Mouse (Mus musculus) cerebellum, postnatal 10 days (tissue): ENCODE results near the gene Gdf3.
"Not testable (repeated sequence)": the region's sequence is repeated elsewhere in the genome, so short reads cannot be mapped to it uniquely, and the experiment has no call there.

Experiments
- DNase-seq, 2 experiments: peaks; one replicate each; pipeline ENCODE4 v3.0.0; 2021; ENCODE audit warnings: mixed read lengths in 2 of 2

Gdf3 gene

GRCm38 (mm10) chr6:122604260-122604659 lies 5.6 kb downstream of the Gdf3 start:
- DNase-seq: no peak

- DNase-seq: no peak
Observed at GRCm38 (mm10) chr6:122602992-122603322, 6.9 kb downstream of the Gdf3 start.

GRCm38 (mm10) chr6:122602242-122602991 lies 7.5 kb downstream of the Gdf3 start, which contains the start of gene Apobec1:
TSS of gene Apobec1 (minus strand) at chr6:122602444.
- DNase-seq: peak; percentile 58 to 67

- no peak for DNase-seq
Observed at GRCm38 (mm10) chr6:122601615-122602014, 8.3 kb downstream of the Gdf3 start.

- no peak for DNase-seq
Observed at GRCm38 (mm10) chr6:122601031-122601430, 8.9 kb downstream of the Gdf3 start.

- DNase-seq: no peak
Observed at GRCm38 (mm10) chr6:122600066-122600646, 9.7 kb downstream of the Gdf3 start.

- no peak for DNase-seq
Observed at GRCm38 (mm10) chr6:122599054-122599737, 10.7 kb downstream of the Gdf3 start.

GRCm38 (mm10) chr6:122598436-122598835 lies 11.5 kb downstream of the Gdf3 start:
- DNase-seq: no peak

GRCm38 (mm10) chr6:122598014-122598413 lies 11.9 kb downstream of the Gdf3 start:
- DNase-seq: no peak

- no peak for DNase-seq
Observed at GRCm38 (mm10) chr6:122596608-122597007, 13.3 kb downstream of the Gdf3 start.

GRCm38 (mm10) chr6:122595637-122596036 lies 14.2 kb downstream of the Gdf3 start:
- DNase-seq: peak; percentile 53 to 57

- no peak for DNase-seq
Observed at GRCm38 (mm10) chr6:122592905-122593304, 17.0 kb downstream of the Gdf3 start.

GRCm38 (mm10) chr6:122591027-122591758 lies 18.7 kb downstream of the Gdf3 start:
- DNase-seq: no peak

GRCm38 (mm10) chr6:122579086-122579485 lies 30.8 kb downstream of the Gdf3 start:
- no peak for DNase-seq

- DNase-seq: no peak
Observed at GRCm38 (mm10) chr6:122577030-122577429, 32.9 kb downstream of the Gdf3 start.

GRCm38 (mm10) chr6:122575037-122575436 lies 34.9 kb downstream of the Gdf3 start:
- not testable (repeated sequence) for DNase-seq

GRCm38 (mm10) chr6:122571617-122571959 lies 38.3 kb downstream of the Gdf3 start:
- DNase-seq: no peak

GRCm38 (mm10) chr6:122570695-122571616 lies 38.9 kb downstream of the Gdf3 start:
- DNase-seq: no peak

GRCm38 (mm10) chr6:122569762-122570161 lies 40.1 kb downstream of the Gdf3 start:
- DNase-seq: no peak

GRCm38 (mm10) chr6:122569113-122569512 lies 40.8 kb downstream of the Gdf3 start:
- no peak for DNase-seq

GRCm38 (mm10) chr6:122565070-122565784 lies 44.7 kb downstream of the Gdf3 start:
- no peak for DNase-seq

- peak; percentile 78 to 85 for DNase-seq
Observed at GRCm38 (mm10) chr6:122562463-122562862, 47.4 kb downstream of the Gdf3 start.
